Mouse (Mus musculus): ENCODE measurements around the gene Vgll2. TPM values are rescaled to one million over a fixed set of nuclear protein-coding genes. Genes with fewer than 3 reads are reported as not detected.

The Vgll2 gene
- polyA plus RNA-seq, 1 experiment: 1.2 TPM

DNA sequence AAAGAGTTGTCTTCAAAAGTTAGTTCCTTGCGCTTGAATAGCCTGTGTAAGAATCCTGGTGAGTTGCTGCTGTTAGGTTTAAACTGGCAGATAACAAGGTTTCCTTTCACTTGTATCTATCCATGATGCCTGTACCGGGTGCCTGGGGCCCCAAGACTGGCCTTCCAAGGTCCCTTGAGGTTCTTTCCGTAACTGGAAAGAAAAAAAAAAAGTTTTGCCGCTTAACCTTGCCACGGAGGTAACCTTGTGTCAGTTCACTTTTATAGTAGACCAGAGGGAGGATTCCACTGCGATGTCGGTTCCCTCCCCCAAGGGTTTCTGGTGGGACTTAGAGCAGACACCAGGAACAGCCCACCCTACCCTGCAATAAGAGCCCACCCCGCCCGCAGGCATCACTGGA is 1.1 kb upstream of the Vgll2 start:
- Histone ChIP-seq H3K27me3 (ENCODE audit: control insufficient read depth, insufficient read depth, insufficient read length) (no peaks in the 10 kb centered on the region), H3ac (ENCODE audit: control insufficient read depth, insufficient read length, low read depth) (no peak overlapping the region), H3K4me3 (ENCODE audit: insufficient read depth, poor library complexity, severe bottlenecking) (no peak overlapping the region), H3K79me3 (ENCODE audit: low read depth) (no peaks in the 10 kb centered on the region), H3K79me2 (ENCODE audit: control insufficient read depth, insufficient read depth) (no peaks in the 10 kb centered on the region), H3K36me3 (ENCODE audit: control insufficient read depth, insufficient read depth) (no peaks in the 10 kb centered on the region)
- TF ChIP-seq MYOD1 (IDR thresholded peaks at IDR 0.05; ENCODE audit: control insufficient read depth, insufficient read length, low read depth) (no peak), CEBPB (IDR thresholded peaks at IDR 0.05; ENCODE audit: low read depth) (no peak), FOSL1 (IDR thresholded peaks at IDR 0.05; ENCODE audit: insufficient read depth, low read length, poor library complexity, severe bottlenecking) (no peak), USF1 (IDR thresholded peaks at IDR 0.05; ENCODE audit: low read depth) (no peak), MAX (IDR thresholded peaks at IDR 0.05) (no peak), MYOG (IDR thresholded peaks at IDR 0.05; ENCODE audit: control insufficient read depth, extremely low read depth, insufficient read length) (no peak), CTCF (IDR thresholded peaks at IDR 0.05; ENCODE audit: control insufficient read depth, insufficient read depth, insufficient read length) (no peak)

- no peaks in the 10 kb centered on the region for H3K79me2 ChIP-seq (ENCODE audit: control insufficient read depth, insufficient read depth)
- no peak for TF ChIP-seq USF1 (IDR thresholded peaks at IDR 0.05; ENCODE audit: low read depth)
- TF ChIP-seq MYOD1 (IDR thresholded peaks at IDR 0.05; ENCODE audit: control insufficient read depth, insufficient read length, low read depth): no peak
- no peak for TF ChIP-seq CEBPB (IDR thresholded peaks at IDR 0.05; ENCODE audit: low read depth)
- TF ChIP-seq CTCF (IDR thresholded peaks at IDR 0.05; ENCODE audit: control insufficient read depth, insufficient read depth, insufficient read length): no peak
- TF ChIP-seq MAX (IDR thresholded peaks at IDR 0.05): no peak
- no peak for TF ChIP-seq FOSL1 (IDR thresholded peaks at IDR 0.05; ENCODE audit: insufficient read depth, low read length, poor library complexity, severe bottlenecking)
- TF ChIP-seq MYOG (IDR thresholded peaks at IDR 0.05; ENCODE audit: control insufficient read depth, extremely low read depth, insufficient read length): no peak
- H3K79me3 ChIP-seq (ENCODE audit: low read depth): no peaks in the 10 kb centered on the region
- H3ac ChIP-seq (ENCODE audit: control insufficient read depth, insufficient read length, low read depth): no peak overlapping the region
- no peaks in the 10 kb centered on the region for H3K36me3 ChIP-seq (ENCODE audit: control insufficient read depth, insufficient read depth)
- no peaks in the 10 kb centered on the region for H3K27me3 ChIP-seq (ENCODE audit: control insufficient read depth, insufficient read depth, insufficient read length)
- H3K4me3 ChIP-seq (ENCODE audit: insufficient read depth, poor library complexity, severe bottlenecking): no peak overlapping the region
Measured at GRCm38 (mm10) chr10:52021736-52022394, 437 bp upstream of the Vgll2 start.

GRCm38 (mm10) chr10:52023213-52024052 is 1.1 kb downstream of the Vgll2 start:
- no peak overlapping the region for H3ac ChIP-seq (ENCODE audit: control insufficient read depth, insufficient read length, low read depth)
- no peaks in the 10 kb centered on the region for H3K79me3 ChIP-seq (ENCODE audit: low read depth)
- H3K27me3 ChIP-seq (ENCODE audit: control insufficient read depth, insufficient read depth, insufficient read length): no peaks in the 10 kb centered on the region
- TF ChIP-seq FOSL1 (IDR thresholded peaks at IDR 0.05; ENCODE audit: insufficient read depth, low read length, poor library complexity, severe bottlenecking): no peak
- TF ChIP-seq USF1 (IDR thresholded peaks at IDR 0.05; ENCODE audit: low read depth): no peak
- TF ChIP-seq CTCF (IDR thresholded peaks at IDR 0.05; ENCODE audit: control insufficient read depth, insufficient read depth, insufficient read length): no peak
- no peak for TF ChIP-seq MYOD1 (IDR thresholded peaks at IDR 0.05; ENCODE audit: control insufficient read depth, insufficient read length, low read depth)
- no peak for TF ChIP-seq CEBPB (IDR thresholded peaks at IDR 0.05; ENCODE audit: low read depth)
- no peak for TF ChIP-seq MAX (IDR thresholded peaks at IDR 0.05)
- TF ChIP-seq MYOG (IDR thresholded peaks at IDR 0.05; ENCODE audit: control insufficient read depth, extremely low read depth, insufficient read length): no peak
- H3K4me3 ChIP-seq (ENCODE audit: insufficient read depth, poor library complexity, severe bottlenecking): no peak overlapping the region
- no peaks in the 10 kb centered on the region for H3K79me2 ChIP-seq (ENCODE audit: control insufficient read depth, insufficient read depth)
- H3K36me3 ChIP-seq (ENCODE audit: control insufficient read depth, insufficient read depth): no peaks in the 10 kb centered on the region

DNA sequence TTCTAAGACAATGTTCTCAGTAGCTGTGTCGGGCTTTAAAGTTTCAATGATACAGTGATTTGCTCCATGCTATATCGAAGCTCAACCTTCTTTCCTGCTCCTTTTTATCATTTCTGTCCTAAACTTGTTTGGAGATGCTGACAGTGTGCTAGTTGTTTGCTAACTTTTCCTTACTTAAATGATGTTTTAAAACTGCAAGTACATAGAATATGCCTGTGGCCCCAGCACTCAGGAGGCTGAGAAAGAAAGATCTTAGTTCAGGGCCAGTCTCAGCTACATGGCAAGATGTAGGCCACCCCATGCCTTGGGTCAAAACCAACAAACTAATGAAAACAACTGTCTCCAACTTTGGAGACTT is 1.7 kb downstream of the Vgll2 start:
- H3K27me3 ChIP-seq (ENCODE audit: control insufficient read depth, insufficient read depth, insufficient read length): no peaks in the 10 kb centered on the region
- H3K79me3 ChIP-seq (ENCODE audit: low read depth): no peaks in the 10 kb centered on the region
- no peak for TF ChIP-seq USF1 (IDR thresholded peaks at IDR 0.05; ENCODE audit: low read depth)
- no peak for TF ChIP-seq CTCF (IDR thresholded peaks at IDR 0.05; ENCODE audit: control insufficient read depth, insufficient read depth, insufficient read length)
- no peak for TF ChIP-seq FOSL1 (IDR thresholded peaks at IDR 0.05; ENCODE audit: insufficient read depth, low read length, poor library complexity, severe bottlenecking)
- no peak for TF ChIP-seq MAX (IDR thresholded peaks at IDR 0.05)
- TF ChIP-seq MYOD1 (IDR thresholded peaks at IDR 0.05; ENCODE audit: control insufficient read depth, insufficient read length, low read depth): no peak
- TF ChIP-seq CEBPB (IDR thresholded peaks at IDR 0.05; ENCODE audit: low read depth): no peak
- no peak for TF ChIP-seq MYOG (IDR thresholded peaks at IDR 0.05; ENCODE audit: control insufficient read depth, extremely low read depth, insufficient read length)
- H3ac ChIP-seq (ENCODE audit: control insufficient read depth, insufficient read length, low read depth): no peak overlapping the region
- no peaks in the 10 kb centered on the region for H3K79me2 ChIP-seq (ENCODE audit: control insufficient read depth, insufficient read depth)
- H3K36me3 ChIP-seq (ENCODE audit: control insufficient read depth, insufficient read depth): no peaks in the 10 kb centered on the region
- no peak overlapping the region for H3K4me3 ChIP-seq (ENCODE audit: insufficient read depth, poor library complexity, severe bottlenecking)

GRCm38 (mm10) chr10:52025291-52025690 is 3.0 kb downstream of the Vgll2 start:
- Histone ChIP-seq H3ac (ENCODE audit: control insufficient read depth, insufficient read length, low read depth) (no peak overlapping the region), H3K79me2 (ENCODE audit: control insufficient read depth, insufficient read depth) (no peaks in the 10 kb centered on the region), H3K27me3 (ENCODE audit: control insufficient read depth, insufficient read depth, insufficient read length) (no peaks in the 10 kb centered on the region), H3K4me3 (ENCODE audit: insufficient read depth, poor library complexity, severe bottlenecking) (no peak overlapping the region), H3K79me3 (ENCODE audit: low read depth) (no peaks in the 10 kb centered on the region), H3K36me3 (ENCODE audit: control insufficient read depth, insufficient read depth) (no peaks in the 10 kb centered on the region)
- TF ChIP-seq MYOD1 (IDR thresholded peaks at IDR 0.05; ENCODE audit: control insufficient read depth, insufficient read length, low read depth) (no peak), FOSL1 (IDR thresholded peaks at IDR 0.05; ENCODE audit: insufficient read depth, low read length, poor library complexity, severe bottlenecking) (no peak), MAX (IDR thresholded peaks at IDR 0.05) (no peak), USF1 (IDR thresholded peaks at IDR 0.05; ENCODE audit: low read depth) (no peak), MYOG (IDR thresholded peaks at IDR 0.05; ENCODE audit: control insufficient read depth, extremely low read depth, insufficient read length) (no peak), CTCF (IDR thresholded peaks at IDR 0.05; ENCODE audit: control insufficient read depth, insufficient read depth, insufficient read length) (no peak), CEBPB (IDR thresholded peaks at IDR 0.05; ENCODE audit: low read depth) (no peak)
